Mouse (Mus musculus) stomach, embryonic 15.5 days (tissue): ENCODE measurements around the gene Fxyd4. TPM values are rescaled to one million over a fixed set of nuclear protein-coding genes. Genes with fewer than 3 reads are reported as not detected.

Source experiments
- ATAC-seq: fragments of 200-750 bp; cut with Nextera tagmentation; 2 replicates; pipeline ENCODE4 v1.8.0; 2017; ENCODE audit warnings: low read depth, moderate number of reproducible peaks, moderate TSS enrichment; ENCODE audit not compliant: insufficient read depth, low FRiP score
- H3K27ac ChIP-seq: fragments of 300-500 bp; sonication (generic); 2 replicates; pipeline ENCODE4 v1.5.1; 2015; ENCODE audit warnings: mild to moderate bottlenecking, inconsistent platforms
- H3K27me3 ChIP-seq: fragments of 300-500 bp; sonication (generic); replicated peaks from 2 replicates; pipeline ENCODE4 v1.6.1; 2015; ENCODE audit warnings: inconsistent platforms
- H3K36me3 ChIP-seq: fragments of 300-500 bp; sonication (generic); 2 replicates; pipeline ENCODE4 v1.6.1; 2015; ENCODE audit warnings: inconsistent platforms
- H3K4me1 ChIP-seq: fragments of 300-500 bp; sonication (generic); 2 replicates; pipeline ENCODE4 v1.6.1; 2015; ENCODE audit warnings: inconsistent platforms
- H3K4me2 ChIP-seq: fragments of 300-500 bp; sonication (generic); 2 replicates; pipeline ENCODE4 v1.6.1; 2015; ENCODE audit warnings: mild to moderate bottlenecking, inconsistent platforms
- H3K4me3 ChIP-seq: fragments of 300-500 bp; sonication (generic); replicated peaks from 2 replicates; pipeline ENCODE4 v1.5.1; 2015; ENCODE audit warnings: inconsistent platforms
- H3K9ac ChIP-seq: fragments of 300-500 bp; sonication (generic); 2 replicates; pipeline ENCODE4 v1.6.1; 2015; ENCODE audit warnings: inconsistent platforms
- H3K9me3 ChIP-seq: fragments of 300-500 bp; sonication (generic); 2 replicates; pipeline ENCODE4 v1.6.1; 2016; ENCODE audit warnings: inconsistent platforms
- WGBS: fragments of 180-500 bp; shearing (Covaris S2); methylation state at CpG from one replicate; pipeline ENCODE4 v1.1.7; 2015; 5-methylcytosine and 5-hydroxymethylcytosine counted together
- polyA plus RNA-seq: library from polyadenylated mRNA; unstranded; fragments of >200 nt; fragmentation: Nextera tagmentation; extraction: Ambion mirVana; gene quantifications from 2 replicates; pipeline ENCODE4 v1.2.1, GENCODE M21; 2015

The Fxyd4 gene
- polyA plus RNA-seq, 1 experiment from 2014 or later: 2.9 TPM

- 67% methylated on average over 9 of the region's 9 CpGs for WGBS
- H3K4me3 ChIP-seq: no peak overlapping the region
- no peaks in the 10 kb centered on the region for H3K27me3 ChIP-seq
- H3K4me2 ChIP-seq: no peak overlapping the region
- no peak overlapping the region for H3K9ac ChIP-seq
- peaks cover 6% of the 10 kb centered on the region; the same call in 1 of the 2 replicates for H3K4me1 ChIP-seq
- H3K27ac ChIP-seq: no peak overlapping the region
- no peaks in the 10 kb centered on the region for H3K9me3 ChIP-seq
- ATAC-seq: no peak
- H3K36me3 ChIP-seq: no peaks in the 10 kb centered on the region
Measured at GRCm38 (mm10) chr6:117901510-117902402, 35.7 kb downstream of the Fxyd4 start.

DNA sequence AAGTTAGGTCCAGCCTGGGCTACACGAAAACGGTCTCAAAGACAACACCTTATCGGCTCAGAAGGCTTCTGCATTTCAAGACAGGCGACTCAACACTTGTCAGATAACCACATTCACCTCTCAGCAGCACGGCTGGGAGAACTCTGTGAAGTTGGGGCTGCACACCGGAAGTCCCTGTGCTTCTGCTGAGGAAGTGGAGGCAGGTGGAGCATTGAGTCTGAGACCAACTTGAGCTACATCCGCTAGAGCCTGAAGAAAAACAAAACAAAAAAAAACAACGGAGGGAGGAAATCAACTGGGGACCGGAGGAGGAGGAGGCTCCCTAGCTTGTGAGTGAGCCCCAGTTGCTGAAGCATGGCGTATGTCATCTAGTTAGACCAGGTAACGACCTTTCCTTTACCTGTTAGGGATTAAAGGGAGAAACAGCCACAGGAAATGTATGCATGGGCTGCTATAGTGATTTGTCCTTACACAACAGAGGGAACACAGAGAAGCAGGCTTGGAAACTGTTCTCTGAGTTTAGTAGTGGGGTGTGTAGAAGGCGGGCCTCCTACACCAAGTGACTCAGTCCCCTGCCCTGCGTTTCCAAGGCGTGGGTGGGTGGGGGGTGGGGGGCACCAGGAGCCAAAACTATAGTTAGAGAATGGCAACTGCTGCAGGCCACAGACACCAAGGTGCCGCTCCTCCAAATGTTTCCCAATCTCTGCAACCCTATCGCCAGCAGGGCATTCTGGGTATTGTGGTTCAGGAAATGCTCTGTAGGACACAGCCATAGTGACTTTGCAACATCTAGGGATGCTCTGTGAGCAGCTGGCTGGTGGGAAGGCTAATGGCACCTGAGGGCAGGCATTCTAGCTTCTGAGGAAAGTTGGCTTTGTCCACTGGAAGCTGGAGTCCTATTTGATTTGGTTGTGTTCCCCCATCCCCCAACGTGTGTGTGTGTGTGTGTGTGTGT, 37.1 kb downstream of the Fxyd4 start, which contains the start of gene Hnrnpf:
Hnrnpf (plus strand) TSS at position 199 of the 955 bp plus-strand sequence.
- WGBS: 71% methylated on average over 17 of the region's 17 CpGs
- H3K4me1 ChIP-seq: peaks cover 3% of the 10 kb centered on the region; the same call in 1 of the 2 replicates
- no peak within 1 kb of the TSS for H3K4me3 ChIP-seq
- H3K9ac ChIP-seq: no peak within 1 kb of the TSS
- 0 out of 2 replicates have a peak within 1 kb of the TSS, but pooled peaks have one; percentile 10 for H3K4me2 ChIP-seq
- no peaks in the 10 kb centered on the region for H3K27me3 ChIP-seq
- no peak; the same call in 1 of the 2 replicates for ATAC-seq
- no peaks in the 10 kb centered on the region for H3K9me3 ChIP-seq
- no peak within 1 kb of the TSS for H3K27ac ChIP-seq
- H3K36me3 ChIP-seq: no peaks in the 10 kb centered on the region

DNA sequence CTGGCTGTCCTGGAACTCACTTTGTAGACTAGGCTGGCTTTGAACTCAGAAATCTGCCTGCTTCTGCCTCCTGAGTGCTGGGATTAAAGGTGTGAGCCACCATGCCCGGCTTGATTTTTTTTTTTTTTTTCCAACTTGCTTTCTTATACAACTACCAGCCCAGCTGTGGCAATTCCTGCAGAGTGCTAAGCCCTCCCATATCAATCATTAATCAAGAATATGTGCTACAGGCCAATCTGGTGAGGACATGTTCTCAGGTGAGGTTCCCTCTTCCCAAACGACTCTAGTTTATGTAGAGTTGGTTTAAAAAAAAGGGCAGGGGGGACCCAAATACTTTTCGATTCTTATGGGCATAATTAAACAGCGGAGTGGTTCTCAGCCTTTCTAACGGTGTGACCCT, 39.7 kb downstream of the Fxyd4 start:
- WGBS: 60% methylated on average over 5 of the region's 5 CpGs

GRCm38 (mm10) chr6:117893435-117893834, 44.1 kb downstream of the Fxyd4 start:
- H3K9me3 ChIP-seq: no peaks in the 10 kb centered on the region
- 88% methylated on average over 2 of the region's 2 CpGs for WGBS
- H3K4me2 ChIP-seq: no peak overlapping the region
- H3K27ac ChIP-seq: no peak overlapping the region
- H3K36me3 ChIP-seq: no peaks in the 10 kb centered on the region
- H3K9ac ChIP-seq: no peak overlapping the region
- no peak for ATAC-seq
- H3K27me3 ChIP-seq: no peaks in the 10 kb centered on the region
- no peak overlapping the region for H3K4me3 ChIP-seq
- no peaks in the 10 kb centered on the region for H3K4me1 ChIP-seq

More for the DNA sequence above, 39.7 kb downstream of the Fxyd4 start:
- Histone ChIP-seq H3K9me3 (no peaks in the 10 kb centered on the region), H3K9ac (no peak overlapping the region), H3K36me3 (no peaks in the 10 kb centered on the region), H3K27me3 (no peaks in the 10 kb centered on the region), H3K4me1 (no peaks in the 10 kb centered on the region), H3K4me3 (no peak overlapping the region), H3K27ac (no peak overlapping the region), H3K4me2 (no peak overlapping the region)
- ATAC-seq: no peak

DNA sequence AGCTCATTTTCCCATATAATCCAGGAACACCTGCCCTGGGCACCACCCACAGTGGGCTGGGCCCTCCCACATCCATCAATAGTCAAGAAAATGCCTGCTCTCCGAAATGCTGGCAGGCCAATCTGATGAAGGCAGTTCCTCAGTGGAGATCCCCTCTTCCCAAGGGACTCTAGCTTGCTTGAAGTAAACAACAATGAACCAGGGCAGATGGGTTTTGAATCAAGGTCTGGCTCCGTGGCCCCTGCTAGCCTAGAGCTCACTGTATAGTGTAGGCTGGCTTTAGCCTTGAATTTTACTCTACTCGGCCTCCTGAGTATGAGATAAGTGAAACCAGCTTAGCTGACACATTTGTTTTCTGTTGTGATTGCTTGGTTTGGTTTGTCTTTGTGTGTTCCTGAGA, 45.1 kb downstream of the Fxyd4 start:
- no peaks in the 10 kb centered on the region for H3K4me1 ChIP-seq
- no peak overlapping the region for H3K4me3 ChIP-seq
- WGBS: 67% methylated on average over 3 of the region's 3 CpGs
- H3K36me3 ChIP-seq: no peaks in the 10 kb centered on the region
- no peak for ATAC-seq
- no peak overlapping the region for H3K4me2 ChIP-seq
- H3K27me3 ChIP-seq: no peaks in the 10 kb centered on the region
- H3K9me3 ChIP-seq: no peaks in the 10 kb centered on the region
- H3K9ac ChIP-seq: no peak overlapping the region
- H3K27ac ChIP-seq: no peak overlapping the region

DNA sequence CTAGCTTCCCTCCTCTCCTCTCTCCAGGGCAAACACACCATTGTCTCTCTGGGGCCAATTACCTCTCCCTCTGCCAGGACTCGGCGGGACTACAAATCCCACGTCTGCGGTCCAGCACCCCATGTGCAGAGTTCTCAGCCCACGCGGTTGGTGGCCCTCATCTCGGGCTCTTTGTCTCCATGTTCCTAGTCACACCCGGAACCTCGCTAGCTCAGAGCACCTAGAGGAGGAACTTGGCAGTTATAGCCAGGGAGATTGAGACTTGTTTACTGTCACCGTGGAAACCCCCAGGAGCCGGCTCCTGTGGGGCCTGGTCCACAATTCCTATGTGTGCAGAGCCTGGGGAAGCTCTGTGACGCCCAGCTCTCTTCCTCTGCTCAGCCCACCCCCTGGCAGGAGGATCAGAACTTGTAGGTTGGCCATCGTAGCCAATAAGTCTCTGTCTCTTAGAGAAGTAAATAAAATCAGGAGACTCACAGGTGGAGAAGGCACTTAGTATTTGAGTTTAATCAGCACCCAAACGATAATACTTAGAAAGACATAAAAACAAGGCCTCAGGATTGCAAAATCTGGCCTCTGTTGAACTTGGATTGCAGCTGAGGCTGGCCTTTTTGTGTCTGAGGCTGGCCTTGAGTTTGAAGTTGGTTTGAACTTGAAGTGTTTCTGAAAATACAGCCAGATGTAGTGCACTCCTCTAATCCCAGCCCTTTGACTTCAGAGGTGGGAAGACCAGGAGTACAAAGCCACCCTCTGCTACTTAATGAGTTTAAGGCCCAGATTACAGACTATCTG, 45.9 kb downstream of the Fxyd4 start:
- Histone ChIP-seq H3K36me3 (no peaks in the 10 kb centered on the region), H3K27me3 (no peaks in the 10 kb centered on the region), H3K9ac (no peak overlapping the region), H3K4me3 (no peak overlapping the region), H3K27ac (no peak overlapping the region), H3K9me3 (no peaks in the 10 kb centered on the region), H3K4me2 (peak overlapping the region; percentile 34), H3K4me1 (no peaks in the 10 kb centered on the region)
- peak; percentile 63; the same call in 1 of the 2 replicates for ATAC-seq
- 48% methylated on average over 14 of the region's 14 CpGs for WGBS

DNA sequence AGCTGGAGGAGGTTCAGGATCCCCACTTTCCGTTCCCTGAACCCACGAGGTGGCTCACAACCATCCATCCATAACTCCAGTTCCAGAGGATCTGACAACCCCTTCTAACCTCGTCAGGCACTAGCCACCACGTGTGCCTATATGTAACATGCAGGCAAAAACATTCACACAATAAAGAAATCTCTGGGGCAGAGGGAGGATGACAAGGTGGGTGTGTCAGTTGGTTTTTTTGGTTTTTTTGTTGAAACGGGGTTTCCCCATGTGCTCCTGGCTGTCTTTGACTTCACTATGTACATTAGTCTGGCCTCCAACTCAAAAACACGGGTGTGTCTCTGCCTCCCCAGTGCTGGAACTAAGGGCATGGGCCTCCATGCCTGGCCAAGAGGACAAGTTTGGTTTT, 47.2 kb downstream of the Fxyd4 start:
- Histone ChIP-seq H3K9me3 (no peaks in the 10 kb centered on the region), H3K4me2 (no peak overlapping the region), H3K36me3 (no peaks in the 10 kb centered on the region), H3K4me3 (no peak overlapping the region), H3K27ac (no peak overlapping the region), H3K27me3 (no peaks in the 10 kb centered on the region), H3K4me1 (no peaks in the 10 kb centered on the region), H3K9ac (no peak overlapping the region)
- 73% methylated on average over 6 of the region's 6 CpGs for WGBS
- no peak for ATAC-seq

DNA sequence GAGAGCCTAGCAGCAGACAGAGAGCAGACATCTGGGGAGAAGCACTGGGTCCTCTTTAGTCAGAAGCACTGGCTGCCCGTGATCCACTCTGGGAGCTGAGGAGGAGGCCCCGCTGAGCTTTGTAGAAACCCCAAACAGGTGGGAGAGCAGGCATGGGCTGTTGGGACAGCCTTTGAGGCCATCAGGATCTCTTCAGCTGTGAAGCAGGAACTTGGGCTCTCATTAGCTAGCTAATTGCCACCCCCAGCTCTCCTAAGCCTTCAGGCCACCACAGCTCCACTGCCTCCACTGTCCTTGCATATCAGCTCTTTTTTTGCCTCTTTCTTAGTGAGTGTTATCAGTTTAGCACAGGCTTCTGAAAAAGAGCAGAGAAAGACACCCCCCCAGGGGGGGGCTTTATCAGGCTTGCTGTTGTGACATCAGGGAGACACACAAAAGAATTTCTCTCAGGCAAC, 48.8 kb downstream of the Fxyd4 start:
- Histone ChIP-seq H3K36me3 (no peaks in the 10 kb centered on the region), H3K9me3 (no peaks in the 10 kb centered on the region), H3K9ac (no peak overlapping the region), H3K4me3 (no peak overlapping the region), H3K27me3 (no peaks in the 10 kb centered on the region), H3K4me1 (no peaks in the 10 kb centered on the region), H3K27ac (no peak overlapping the region), H3K4me2 (no peak overlapping the region)
- ATAC-seq: peak; percentile 71
- WGBS: 61% methylated on average over 2 of the region's 2 CpGs

- 45% methylated on average over 1 of the region's 1 CpGs for WGBS
Measured at GRCm38 (mm10) chr6:117888032-117888431, 49.5 kb downstream of the Fxyd4 start.

GRCm38 (mm10) chr6:117885943-117886342, 51.5 kb downstream of the Fxyd4 start:
- no peak overlapping the region for H3K9ac ChIP-seq
- no peak for ATAC-seq
- WGBS: 70% methylated on average over 2 of the region's 2 CpGs
- no peaks in the 10 kb centered on the region for H3K4me1 ChIP-seq
- no peaks in the 10 kb centered on the region for H3K9me3 ChIP-seq
- no peak overlapping the region for H3K4me2 ChIP-seq
- no peak overlapping the region for H3K27ac ChIP-seq
- no peaks in the 10 kb centered on the region for H3K27me3 ChIP-seq
- no peak overlapping the region for H3K4me3 ChIP-seq
- no peaks in the 10 kb centered on the region for H3K36me3 ChIP-seq

More at GRCm38 (mm10) chr6:117888032-117888431, 49.5 kb downstream of the Fxyd4 start:
- no peaks in the 10 kb centered on the region for H3K36me3 ChIP-seq
- ATAC-seq: no peak
- H3K9me3 ChIP-seq: no peaks in the 10 kb centered on the region
- H3K27ac ChIP-seq: no peak overlapping the region
- H3K27me3 ChIP-seq: no peaks in the 10 kb centered on the region
- no peaks in the 10 kb centered on the region for H3K4me1 ChIP-seq
- no peak overlapping the region for H3K9ac ChIP-seq
- H3K4me2 ChIP-seq: no peak overlapping the region
- no peak overlapping the region for H3K4me3 ChIP-seq
